Mouse (Mus musculus) hindbrain, embryonic 15.5 days (tissue): ENCODE data around the gene Entr1. TPM values are rescaled to one million over a fixed set of nuclear protein-coding genes. Genes with fewer than 3 reads are reported as not detected.
A peak's percentile ranks its signal among the peaks of the same experiment; 100 is the strongest.

Source experiments
- ATAC-seq: fragments of 200-750 bp; cut with Nextera tagmentation; 2 replicates; pipeline ENCODE4 v1.8.0; 2017; ENCODE audit warnings: low read depth, moderate number of reproducible peaks, moderate TSS enrichment; ENCODE audit not compliant: low FRiP score
- H3K27ac ChIP-seq: fragments of 300-500 bp; sonication (generic); replicated peaks from 2 replicates; pipeline ENCODE4 v1.5.1; 2015; ENCODE audit warnings: mild to moderate bottlenecking, inconsistent platforms
- H3K27me3 ChIP-seq: fragments of 300-500 bp; sonication (generic); 2 replicates; pipeline ENCODE4 v1.6.1; 2015; ENCODE audit warnings: control low read depth, inconsistent platforms
- H3K36me3 ChIP-seq: fragments of 300-500 bp; sonication (generic); 2 replicates; pipeline ENCODE4 v1.6.1; 2015; ENCODE audit warnings: control low read depth, inconsistent platforms
- H3K4me1 ChIP-seq: fragments of 300-500 bp; sonication (generic); replicated peaks from 2 replicates; pipeline ENCODE4 v1.6.1; 2015; ENCODE audit warnings: control low read depth, inconsistent platforms
- H3K4me2 ChIP-seq: fragments of 300-500 bp; sonication (generic); 2 replicates; pipeline ENCODE4 v1.6.1; 2015; ENCODE audit warnings: moderate library complexity, mild to moderate bottlenecking, inconsistent platforms
- H3K4me3 ChIP-seq: fragments of 300-500 bp; sonication (generic); 2 replicates; pipeline ENCODE4 v1.5.1; 2015; ENCODE audit warnings: mild to moderate bottlenecking, inconsistent platforms
- H3K9ac ChIP-seq: fragments of 300-500 bp; sonication (generic); 2 replicates; pipeline ENCODE4 v1.6.1; 2015; ENCODE audit warnings: inconsistent platforms
- H3K9me3 ChIP-seq: fragments of 300-500 bp; sonication (generic); 2 replicates; pipeline ENCODE4 v1.6.1; 2016; ENCODE audit warnings: control low read depth, inconsistent platforms
- WGBS: fragments of 180-500 bp; shearing (Covaris S2); methylation state at CpG from one replicate; pipeline ENCODE4 v1.1.7; 2015; 5-methylcytosine and 5-hydroxymethylcytosine counted together
- polyA plus RNA-seq: library from polyadenylated mRNA; unstranded; fragments of >200 nt; fragmentation: Nextera tagmentation; extraction: Ambion mirVana; gene quantifications from 2 replicates; pipeline ENCODE4 v1.2.1, GENCODE M21; 2015

Entr1 gene
- polyA plus RNA-seq, 1 experiment from 2014 or later = 163 TPM

- Histone ChIP-seq H3K4me1 (0 out of 2 replicates have a peak, but pooled peaks cover 3% of the 10 kb centered on the region), H3K27me3 (no peaks in the 10 kb centered on the region), H3K9ac (no peak overlapping the region), H3K27ac (no peak overlapping the region), H3K4me2 (no peak overlapping the region), H3K36me3 (peaks cover 50% of the 10 kb centered on the region), H3K9me3 (no peaks in the 10 kb centered on the region), H3K4me3 (no peak overlapping the region)
- 80% methylated on average over 5 of the region's 5 CpGs for WGBS
- ATAC-seq = peak; percentile 42; the same call in 1 of the 2 replicates
These were observed 49.9 kb downstream of the Entr1 start for GRCm38 (mm10) chr2:26339204-26339551.

- Histone ChIP-seq H3K9ac (no peak overlapping the region), H3K36me3 (peaks cover 49% of the 10 kb centered on the region), H3K4me1 (0 out of 2 replicates have a peak, but pooled peaks cover 3% of the 10 kb centered on the region), H3K4me3 (no peak overlapping the region), H3K9me3 (no peaks in the 10 kb centered on the region), H3K27me3 (no peaks in the 10 kb centered on the region), H3K4me2 (no peak overlapping the region), H3K27ac (no peak overlapping the region)
- WGBS = 60% methylated on average over 10 of the region's 13 CpGs
- ATAC-seq = peak; percentile 34; the same call in 1 of the 2 replicates
These were observed 50.6 kb downstream of the Entr1 start for GRCm38 (mm10) chr2:26338302-26339203.

Other genes starting within 250 kb of the Entr1 start
- gene Lhx3, start 181.0 kb downstream of the Entr1 start, polyA plus RNA-seq = 4.1 and 4.2 TPM in 2 replicates
- 16.7 and 16.9 TPM in 2 replicates for gene Qsox2, start 151.8 kb downstream of the Entr1 start, polyA plus RNA-seq
- gene Ccdc187, start 94.8 kb downstream of the Entr1 start, polyA plus RNA-seq = 0.16 and 0.25 TPM in 2 replicates
- 177 and 199 TPM in 2 replicates for gene Gpsm1, start 73.8 kb downstream of the Entr1 start, polyA plus RNA-seq
- 28.3 and 32.6 TPM in 2 replicates for gene Dnlz, start 37.2 kb downstream of the Entr1 start, polyA plus RNA-seq
- 1.5 and 3.2 TPM in 2 replicates for gene Card9, start 28.4 kb downstream of the Entr1 start, polyA plus RNA-seq
- gene Snapc4, start 8.7 kb downstream of the Entr1 start, polyA plus RNA-seq = 30.6 and 40.5 TPM in 2 replicates
- gene Pmpca, start within 50 bp of the Entr1 start, polyA plus RNA-seq = 90.0 and 91.9 TPM in 2 replicates
- 25.9 and 26.1 TPM in 2 replicates for gene Inpp5e, start 19.9 kb upstream of the Entr1 start, polyA plus RNA-seq
- gene Sec16a, start 55.9 kb upstream of the Entr1 start, polyA plus RNA-seq = 17.5 and 21.6 TPM in 2 replicates
- 16.3 and 18.2 TPM in 2 replicates for gene Notch1, start 127.3 kb upstream of the Entr1 start, polyA plus RNA-seq
- 70.7 and 75.3 TPM in 2 replicates for gene Egfl7, start 190.7 kb upstream of the Entr1 start, polyA plus RNA-seq
- not detected in 2 replicates for gene Gm20532, start 197.3 kb upstream of the Entr1 start, polyA plus RNA-seq
- 6.1 and 6.6 TPM in 2 replicates for gene Agpat2, start 215.1 kb upstream of the Entr1 start, polyA plus RNA-seq
- 138 and 152 TPM in 2 replicates for gene Fam69b, start 239.1 kb upstream of the Entr1 start, polyA plus RNA-seq